Mouse (Mus musculus) olfactory bulb, adult 2 months (tissue): ENCODE data around the gene Fam163b.

Source experiments
- CTCF ChIP-seq: fragments of 200-500 bp; IDR thresholded peaks from 2 replicates; pipeline ENCODE4 v1.5.1; 2012; ENCODE audit warnings: low read depth, mild to moderate bottlenecking, low read length, moderate library complexity; ENCODE audit not compliant: insufficient read depth
- POLR2A ChIP-seq: fragments of 200-500 bp; IDR thresholded peaks from 2 replicates; pipeline ENCODE4 v1.6.1; 2012; ENCODE audit warnings: mild to moderate bottlenecking, low read depth, low read length, moderate library complexity; ENCODE audit not compliant: insufficient read depth

DNA sequence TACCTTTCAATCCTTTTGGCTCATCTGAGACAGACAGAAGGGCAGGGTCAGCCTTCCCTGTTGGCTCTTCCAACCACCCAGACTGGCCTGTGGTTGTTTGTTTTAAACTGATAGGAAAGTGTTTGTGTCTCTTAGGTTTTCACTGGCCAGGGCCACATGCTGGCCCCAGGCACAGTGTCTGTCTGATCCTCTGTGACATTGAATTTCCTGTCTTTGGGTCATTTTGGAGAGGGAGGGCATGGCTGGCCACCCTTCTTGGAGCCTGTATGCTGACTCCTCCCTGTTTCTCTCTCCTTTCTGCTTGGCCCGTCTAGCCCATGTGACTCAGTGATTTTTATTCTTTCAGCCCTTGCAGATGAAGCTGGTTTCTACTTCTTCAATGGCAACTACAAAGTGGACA, 53.1 kb downstream of the Fam163b start:
- TF ChIP-seq CTCF, result no peak
- TF ChIP-seq POLR2A, result no peak
